Mouse (Mus musculus) gastrocnemius, postnatal 4 days (tissue): ENCODE results near the gene Reep3. TPM values are rescaled to one million over a fixed set of nuclear protein-coding genes. Genes with fewer than 3 reads are reported as not detected.
A peak's percentile ranks its signal among the peaks of the same experiment; 100 is the strongest.
"Not testable (repeated sequence)": the region's sequence is repeated elsewhere in the genome, so short reads cannot be mapped to it uniquely, and the experiment has no call there.

Source experiments
- DNase-seq, 2 experiments: peaks; one replicate each; pipeline ENCODE4 v3.0.0; 2021 to 2022; ENCODE audit warnings: low spot score in 2 of 2, mixed read lengths in 2 of 2
- total RNA-seq, 2 experiments: library from RNA; stranded (reverse); gene quantifications; 2 replicates each; pipeline ENCODE4 v1.2.3; 2021

Gene Reep3
- total RNA-seq, 2 experiments from 2014 or later, result 33.6 to 34.4 TPM

- DNase-seq, result peak in 1 of 2 experiments; percentile 61
Observed at GRCm38 (mm10) chr10:67018875-67019274, 77.9 kb downstream of the Reep3 start.

GRCm38 (mm10) chr10:67017891-67018290 lies 78.9 kb downstream of the Reep3 start:
- DNase-seq, result no peak

GRCm38 (mm10) chr10:67017315-67017714 lies 79.4 kb downstream of the Reep3 start:
- DNase-seq, result no peak

GRCm38 (mm10) chr10:67016615-67017278 lies 80.0 kb downstream of the Reep3 start:
- DNase-seq, result no peak

- no peak for DNase-seq
Observed at GRCm38 (mm10) chr10:67014746-67015145, 82.0 kb downstream of the Reep3 start.

GRCm38 (mm10) chr10:67010521-67010920 lies 86.2 kb downstream of the Reep3 start:
- DNase-seq, result no peak

GRCm38 (mm10) chr10:67004527-67005042 lies 92.2 kb downstream of the Reep3 start:
- no peak for DNase-seq

GRCm38 (mm10) chr10:67003743-67004526 lies 92.8 kb downstream of the Reep3 start:
- peak; percentile 28 to 60 for DNase-seq

GRCm38 (mm10) chr10:67003009-67003742 lies 93.6 kb downstream of the Reep3 start:
- peak; percentile 48 to 71 for DNase-seq

GRCm38 (mm10) chr10:67002207-67003008 lies 94.3 kb downstream of the Reep3 start:
- peak; percentile 85 to 91 for DNase-seq

GRCm38 (mm10) chr10:67000958-67001615 lies 95.7 kb downstream of the Reep3 start:
- DNase-seq, result not testable (repeated sequence)

- DNase-seq, result no peak
Observed at GRCm38 (mm10) chr10:67000136-67000535, 96.6 kb downstream of the Reep3 start.

GRCm38 (mm10) chr10:66998770-66999169 lies 98.0 kb downstream of the Reep3 start:
- DNase-seq, result no peak

- no peak for DNase-seq
Observed at GRCm38 (mm10) chr10:66995181-66995580, 101.6 kb downstream of the Reep3 start.

GRCm38 (mm10) chr10:66994469-66994868 lies 102.3 kb downstream of the Reep3 start:
- peak in 1 of 2 experiments; percentile 57 for DNase-seq

GRCm38 (mm10) chr10:66992591-66992990 lies 104.2 kb downstream of the Reep3 start:
- DNase-seq, result no peak

- no peak for DNase-seq
Observed at GRCm38 (mm10) chr10:66990506-66990905, 106.2 kb downstream of the Reep3 start.

GRCm38 (mm10) chr10:66983043-66983442 lies 113.7 kb downstream of the Reep3 start:
- no peak for DNase-seq

- no peak for DNase-seq
Observed at GRCm38 (mm10) chr10:66978215-66978614, 118.5 kb downstream of the Reep3 start.

GRCm38 (mm10) chr10:66977093-66977492 lies 119.7 kb downstream of the Reep3 start:
- no peak for DNase-seq
